Mouse (Mus musculus) embryo, embryonic 11 days (tissue): Measurements from ENCODE around the gene Fam213a.

Experiments
- DNase-seq: peaks from one replicate; pipeline ENCODE4 v3.0.0-alpha.2; 2015

Gene Fam213a

GRCm38 (mm10) chr14:40962365-40963290 is 51.0 kb downstream of the Fam213a start:
- no peak for DNase-seq

DNA sequence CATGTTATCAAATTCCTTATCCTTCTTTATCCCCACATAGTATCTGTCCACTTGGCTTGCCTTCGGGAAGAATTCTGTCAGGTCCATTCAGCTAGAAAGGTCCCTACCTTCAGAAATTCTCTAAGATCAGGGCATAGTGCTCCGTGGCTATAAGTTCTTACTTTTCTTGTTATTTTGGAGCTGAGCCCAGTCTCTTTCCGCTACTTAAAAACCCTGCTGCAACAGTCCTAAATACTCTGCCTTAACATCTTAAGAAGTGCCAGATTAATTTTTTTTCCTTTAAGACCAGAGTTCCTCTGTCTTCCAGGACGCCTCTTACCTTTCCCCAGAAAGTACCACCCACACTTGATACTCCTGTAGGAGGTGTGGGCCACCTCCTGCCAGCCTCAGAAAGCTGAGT is 53.4 kb downstream of the Fam213a start:
- DNase-seq = no peak

DNA sequence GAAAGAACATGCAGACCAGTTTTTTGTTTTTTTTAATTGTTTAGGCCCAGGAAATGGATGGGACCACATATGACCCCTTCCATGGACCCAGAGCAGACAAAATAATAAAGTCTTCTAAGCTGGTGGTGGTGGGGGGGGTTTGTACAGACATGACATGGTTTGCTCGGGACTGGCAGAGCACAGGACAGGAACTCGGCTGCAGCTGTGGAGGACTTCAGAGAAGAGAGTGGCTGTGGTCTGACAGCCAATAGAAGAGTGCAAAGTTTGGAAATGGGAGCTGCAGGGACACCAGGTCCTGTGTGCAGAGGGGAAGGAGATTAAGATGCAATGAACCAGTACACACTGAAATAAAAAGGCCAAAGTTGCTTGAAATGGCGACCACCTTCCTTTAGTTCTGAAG is 54.0 kb downstream of the Fam213a start:
- no peak for DNase-seq

DNA sequence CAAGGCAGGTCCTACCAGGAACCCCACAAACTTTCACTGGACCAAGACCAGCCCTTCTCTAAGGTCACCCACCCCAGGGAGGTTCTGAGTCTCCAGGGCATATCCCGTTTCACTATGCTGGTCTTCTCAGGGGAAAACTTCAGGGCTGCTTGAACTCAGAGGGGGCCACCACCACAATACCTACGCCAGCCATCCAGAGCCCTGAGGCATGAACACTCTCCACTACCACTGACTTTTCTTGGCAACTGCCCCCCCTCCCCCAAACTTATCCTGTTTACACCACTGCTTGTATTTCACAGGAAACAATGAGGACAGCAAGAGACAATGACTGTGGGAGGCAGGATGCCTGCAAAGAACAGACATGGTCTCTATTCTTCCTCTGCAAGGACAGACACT is 54.6 kb downstream of the Fam213a start:
- no peak for DNase-seq

DNA sequence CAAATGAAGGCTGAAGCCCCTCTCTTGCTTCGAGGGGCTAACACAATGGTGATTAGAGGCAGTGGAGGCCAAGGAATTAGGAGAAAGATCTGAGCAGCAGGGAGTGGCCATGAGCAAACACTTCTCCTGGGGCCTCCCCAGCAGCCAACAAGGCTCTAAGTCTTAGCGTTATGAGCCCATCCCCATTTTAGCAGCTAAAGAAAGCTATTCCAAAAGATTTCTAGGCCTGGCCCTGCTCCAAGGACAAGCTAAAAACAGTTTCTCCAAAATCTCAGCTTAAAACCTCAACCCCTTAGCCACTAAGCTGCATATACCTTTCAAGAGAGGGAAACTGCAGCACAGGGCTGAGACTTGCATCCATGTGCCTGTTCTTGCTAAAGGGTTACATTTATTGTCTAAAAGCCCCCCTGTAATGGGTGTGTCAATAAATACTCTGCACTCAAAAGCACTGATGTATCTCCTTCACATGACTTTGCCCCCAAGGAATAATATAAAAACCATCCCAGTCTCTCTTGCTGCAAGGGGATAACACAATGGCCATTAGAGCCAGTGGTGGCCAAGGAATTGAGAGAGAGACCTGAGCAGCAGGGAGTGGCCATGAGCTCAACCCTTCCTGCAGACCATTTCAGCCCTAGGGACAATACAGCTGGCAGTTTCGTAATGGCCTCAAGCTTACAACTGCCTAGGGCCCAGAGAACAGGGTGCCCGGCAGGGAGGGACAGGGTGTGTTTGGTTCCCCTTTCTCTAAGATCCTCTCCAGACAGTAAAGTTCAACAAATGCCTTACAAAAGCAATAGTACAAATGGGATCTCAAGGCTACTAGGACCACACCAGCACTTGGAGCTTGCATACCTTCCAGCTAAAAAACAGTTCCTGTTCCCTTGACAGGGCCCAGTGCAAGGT is 55.3 kb downstream of the Fam213a start:
- no peak for DNase-seq

DNA sequence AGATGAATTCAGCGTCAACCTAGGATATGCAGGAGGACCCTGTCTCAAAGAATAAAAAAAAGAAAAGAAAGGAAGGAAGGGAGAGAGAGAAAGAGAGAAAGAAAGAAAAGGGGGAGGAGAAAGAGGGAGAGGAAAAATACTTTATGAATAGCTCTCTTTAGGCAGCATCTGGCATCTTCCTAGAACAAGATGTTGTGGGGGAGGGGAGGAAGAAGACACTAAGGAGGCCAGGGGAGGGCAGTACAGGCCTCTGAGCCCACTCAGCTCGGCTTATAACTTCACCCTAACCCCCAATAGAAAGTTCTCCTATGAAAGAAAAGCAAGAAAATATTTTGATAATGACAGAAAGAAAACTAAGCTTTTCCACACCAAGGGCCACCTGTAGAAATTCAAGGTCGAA is 56.0 kb downstream of the Fam213a start:
- peak; percentile 81 for DNase-seq

- peak; percentile 89 for DNase-seq
Observed at GRCm38 (mm10) chr14:40956252-40957146, 57.1 kb downstream of the Fam213a start.

GRCm38 (mm10) chr14:40955596-40956251 is 57.9 kb downstream of the Fam213a start:
- DNase-seq = peak; percentile 55

DNA sequence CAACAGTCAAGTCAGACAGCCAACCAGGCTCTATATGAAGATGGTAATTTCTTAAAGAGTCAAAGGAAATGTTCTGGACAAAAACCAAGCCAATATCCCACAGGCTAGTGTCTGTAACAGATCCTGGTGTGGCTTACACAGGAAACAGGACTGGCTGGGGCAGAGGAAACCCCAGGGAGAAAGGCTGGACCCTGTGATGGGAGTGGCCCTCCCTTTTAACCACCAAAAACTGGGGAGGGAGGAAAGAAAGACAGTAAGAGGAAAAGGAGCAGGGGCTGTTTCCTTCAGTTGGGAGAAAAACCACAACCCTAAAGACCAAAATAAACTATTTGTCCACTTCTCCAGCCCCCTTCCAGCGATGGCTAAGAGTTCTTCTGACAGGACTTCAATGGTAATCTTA is 58.4 kb downstream of the Fam213a start:
- no peak for DNase-seq

- DNase-seq = no peak
Observed at GRCm38 (mm10) chr14:40953381-40953780, 60.2 kb downstream of the Fam213a start.

DNA sequence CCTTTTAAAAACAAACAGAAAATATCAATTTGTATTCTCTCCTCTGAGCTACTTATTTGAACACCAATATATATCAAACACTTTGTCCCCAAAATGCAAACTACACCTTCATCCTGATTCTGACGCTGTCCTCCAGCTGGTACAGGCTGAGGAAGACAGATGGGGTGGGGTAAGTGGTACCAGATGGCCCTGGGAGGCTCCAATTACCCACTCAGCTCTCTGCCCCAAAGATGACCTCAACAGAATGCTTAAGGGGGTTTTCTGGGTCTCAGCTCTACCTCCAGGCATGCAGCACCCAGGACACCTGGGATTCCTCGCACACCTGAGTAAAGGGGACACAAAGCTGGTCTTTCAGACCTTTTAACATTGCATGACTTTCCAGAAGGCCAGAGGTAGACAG is 60.9 kb downstream of the Fam213a start:
- DNase-seq = peak; percentile 71

GRCm38 (mm10) chr14:40952301-40952700 is 61.3 kb downstream of the Fam213a start:
- no peak for DNase-seq

DNA sequence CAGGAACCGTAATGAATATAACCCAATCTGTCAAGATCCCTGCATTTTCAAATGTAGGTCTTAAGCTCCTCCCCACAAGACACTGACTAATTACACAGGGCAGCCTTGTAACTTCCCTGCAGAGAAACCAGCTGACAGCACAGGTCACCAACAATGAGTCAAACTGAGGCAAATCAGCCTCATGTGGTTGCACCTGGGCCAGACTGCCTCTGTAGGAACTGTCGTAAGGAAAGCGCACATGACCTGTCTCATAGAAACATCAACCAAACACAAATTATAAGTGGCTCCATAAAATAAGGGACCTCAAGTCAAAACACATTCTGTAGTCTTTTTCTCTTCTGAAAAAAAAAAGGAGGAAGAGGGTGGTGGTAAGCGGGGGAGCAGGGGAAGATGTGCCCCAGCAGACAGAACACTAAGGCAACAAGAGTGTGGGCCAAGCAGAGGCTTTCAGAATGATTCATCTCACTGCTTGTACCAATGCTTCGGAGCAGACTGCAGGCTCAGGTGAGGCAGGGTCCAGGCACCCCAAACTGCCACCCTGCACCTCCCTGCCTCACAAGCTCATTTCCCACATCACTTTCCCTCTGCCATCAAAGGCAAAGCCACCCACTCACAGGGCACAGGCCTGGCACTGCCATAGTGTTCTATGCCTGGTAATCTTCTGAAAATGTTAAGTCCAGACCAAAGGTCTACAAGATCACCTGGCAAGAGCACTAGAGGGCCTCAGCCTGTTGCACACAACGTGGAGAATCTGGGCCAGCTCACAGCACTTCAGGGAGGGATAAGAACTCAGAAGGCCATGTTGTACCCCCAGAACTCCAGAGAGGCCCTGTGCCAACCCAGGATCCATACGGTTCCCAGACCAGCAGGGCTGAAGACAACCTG is 63.6 kb downstream of the Fam213a start:
- DNase-seq = no peak

- DNase-seq = no peak
Observed at GRCm38 (mm10) chr14:40949047-40949446, 64.5 kb downstream of the Fam213a start.

DNA sequence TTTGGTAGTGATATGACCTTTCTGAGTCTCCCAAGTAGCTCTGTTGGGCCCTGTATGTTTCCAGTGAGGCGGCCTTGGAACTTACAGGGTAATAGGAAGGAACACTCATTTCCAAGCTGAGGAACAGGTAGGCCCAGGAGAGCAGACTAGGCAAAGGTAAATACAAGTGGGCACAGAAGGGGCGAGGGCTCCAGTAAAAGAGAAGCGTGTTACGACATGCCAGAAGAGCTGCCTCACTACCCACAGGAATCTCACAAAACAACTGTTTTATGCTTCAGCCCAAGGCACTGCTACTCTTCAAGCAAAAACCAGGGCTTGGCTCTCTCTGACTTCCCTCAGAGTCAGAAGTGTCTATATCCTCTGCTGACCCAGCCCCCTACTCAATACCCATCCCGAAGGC is 65.1 kb downstream of the Fam213a start:
- DNase-seq = no peak

GRCm38 (mm10) chr14:40947431-40948394 is 65.9 kb downstream of the Fam213a start:
- DNase-seq = no peak

DNA sequence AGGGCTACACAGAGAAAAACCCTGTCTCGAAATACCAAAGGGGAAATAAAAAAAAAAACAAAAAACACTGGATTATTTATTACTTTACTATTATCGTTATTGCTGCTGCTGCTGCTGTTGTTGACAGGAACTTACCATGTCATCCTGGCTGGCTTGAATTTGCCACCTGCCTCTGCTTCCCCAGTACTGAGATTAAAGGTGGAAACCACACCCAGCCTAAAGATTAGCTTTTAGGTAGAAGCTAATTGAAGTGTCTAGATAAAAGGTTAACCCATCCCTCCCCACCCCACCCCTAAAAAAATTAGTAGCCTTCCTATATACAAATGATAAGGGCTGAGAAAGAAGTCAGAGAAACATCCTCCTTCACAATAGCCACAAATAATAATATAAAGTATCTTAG is 69.8 kb downstream of the Fam213a start:
- DNase-seq = no peak
